Mouse (Mus musculus): ENCODE data around the gene Abhd12.

Abhd12 gene

DNA sequence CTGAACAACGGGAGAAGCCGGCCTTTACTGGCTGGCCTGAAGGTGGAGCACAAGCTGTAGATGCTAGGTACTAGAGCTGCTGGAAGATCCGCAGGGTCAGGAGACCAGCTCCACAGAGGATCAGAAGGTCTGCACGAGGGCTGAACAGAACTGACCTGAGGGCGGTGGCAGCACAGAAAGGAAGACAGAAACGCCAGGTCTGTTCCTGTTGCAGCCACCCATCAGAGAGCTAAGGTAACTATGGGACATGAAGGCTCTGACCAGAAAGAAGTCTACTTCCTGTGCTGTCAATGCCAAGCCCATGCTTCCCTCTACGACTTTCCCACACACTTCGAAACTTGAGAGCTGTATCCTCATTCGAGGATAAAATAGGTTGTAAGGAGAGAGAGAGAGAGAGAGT is 53.3 kb downstream of the Abhd12 start:
- no peak for DNase-seq (ENCODE audit: low spot score)

DNA sequence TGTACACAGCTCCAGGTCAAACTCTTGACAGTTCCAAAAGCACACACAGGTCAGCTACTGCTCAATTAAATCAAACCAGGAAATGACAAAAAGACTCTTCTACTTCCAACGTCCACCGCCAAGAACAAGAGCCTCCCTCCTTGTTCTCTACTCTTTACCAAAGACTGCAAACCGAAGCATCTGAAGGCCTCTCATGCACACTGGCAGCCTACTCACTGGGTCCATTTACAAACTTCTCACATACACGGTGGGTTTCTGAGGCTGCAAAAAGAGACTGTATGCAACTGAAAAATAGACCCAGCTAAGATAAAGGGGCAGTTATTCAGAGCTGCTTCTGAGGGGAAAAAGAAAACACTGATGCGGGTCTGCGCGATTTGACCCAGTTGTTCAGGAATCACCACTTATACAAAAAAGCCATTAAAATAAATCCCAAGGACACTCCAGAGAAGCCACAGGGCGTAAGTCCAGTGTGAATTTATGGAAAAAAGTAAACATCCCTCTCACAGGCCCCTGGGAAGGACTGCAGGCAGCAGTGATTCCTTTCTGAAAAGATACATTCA is 57.0 kb downstream of the Abhd12 start:
- no peak for DNase-seq (ENCODE audit: low spot score)

DNA sequence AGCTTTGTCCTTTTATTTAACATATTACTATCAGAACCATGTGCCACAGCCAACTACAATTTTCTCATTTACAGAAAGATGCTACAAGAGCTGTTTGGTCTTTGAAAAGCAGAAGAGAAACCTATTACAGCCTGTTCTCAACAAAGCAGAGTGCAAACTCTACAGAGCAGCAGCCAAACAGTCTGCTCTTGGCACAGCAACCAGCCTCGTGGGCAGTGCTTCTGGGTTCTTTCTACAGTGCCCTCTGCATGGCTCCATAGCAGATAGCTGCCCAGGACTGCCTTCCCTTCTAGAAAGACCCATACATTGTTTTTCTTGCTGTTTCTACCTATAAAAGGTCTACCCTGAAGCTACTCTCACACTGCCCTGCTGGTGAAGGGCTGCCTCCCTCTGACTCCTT is 59.7 kb downstream of the Abhd12 start:
- peak; percentile 65 for DNase-seq (ENCODE audit: low spot score)

DNA sequence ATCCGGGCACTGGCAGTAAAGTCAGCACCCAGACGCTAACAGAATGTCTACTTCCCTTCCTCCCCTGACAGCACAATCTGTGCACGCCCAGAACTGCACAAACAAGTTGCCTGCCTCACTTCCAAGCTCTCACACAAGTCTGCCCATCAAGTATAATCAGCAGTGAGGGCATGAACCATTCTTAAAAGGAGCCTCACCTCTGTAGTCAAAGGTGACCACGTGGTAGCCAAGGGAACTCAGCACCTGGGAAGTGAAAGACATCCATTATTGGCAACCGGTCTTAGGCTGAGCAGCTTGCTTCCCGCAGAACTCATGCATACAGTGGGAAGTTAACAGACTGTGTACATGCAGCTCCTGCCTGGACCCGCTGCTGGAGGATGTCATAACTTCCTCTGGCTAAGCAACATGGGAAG is 62.5 kb downstream of the Abhd12 start:
- DNase-seq (ENCODE audit: low spot score): peak; percentile 68

DNA sequence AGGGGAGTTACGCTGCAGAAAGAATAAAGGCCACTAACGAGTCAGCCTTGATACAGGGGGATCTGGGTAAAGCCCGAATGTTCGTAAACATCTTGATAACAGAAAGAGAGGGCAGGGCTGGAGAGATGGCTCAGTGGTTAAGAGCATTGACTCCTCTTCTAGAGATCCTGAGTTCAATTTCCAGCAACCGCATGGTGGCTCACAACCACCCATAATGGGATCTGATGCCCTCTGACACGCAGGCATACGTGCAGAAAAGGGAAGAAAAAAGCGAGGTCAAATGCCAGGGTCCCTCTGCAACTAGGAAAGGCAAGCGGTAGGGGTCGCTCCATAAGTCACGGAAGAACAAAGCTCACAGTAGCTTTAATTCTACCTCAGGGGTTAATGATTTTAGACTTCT is 63.4 kb downstream of the Abhd12 start:
- no peak for DNase-seq (ENCODE audit: low spot score)

DNA sequence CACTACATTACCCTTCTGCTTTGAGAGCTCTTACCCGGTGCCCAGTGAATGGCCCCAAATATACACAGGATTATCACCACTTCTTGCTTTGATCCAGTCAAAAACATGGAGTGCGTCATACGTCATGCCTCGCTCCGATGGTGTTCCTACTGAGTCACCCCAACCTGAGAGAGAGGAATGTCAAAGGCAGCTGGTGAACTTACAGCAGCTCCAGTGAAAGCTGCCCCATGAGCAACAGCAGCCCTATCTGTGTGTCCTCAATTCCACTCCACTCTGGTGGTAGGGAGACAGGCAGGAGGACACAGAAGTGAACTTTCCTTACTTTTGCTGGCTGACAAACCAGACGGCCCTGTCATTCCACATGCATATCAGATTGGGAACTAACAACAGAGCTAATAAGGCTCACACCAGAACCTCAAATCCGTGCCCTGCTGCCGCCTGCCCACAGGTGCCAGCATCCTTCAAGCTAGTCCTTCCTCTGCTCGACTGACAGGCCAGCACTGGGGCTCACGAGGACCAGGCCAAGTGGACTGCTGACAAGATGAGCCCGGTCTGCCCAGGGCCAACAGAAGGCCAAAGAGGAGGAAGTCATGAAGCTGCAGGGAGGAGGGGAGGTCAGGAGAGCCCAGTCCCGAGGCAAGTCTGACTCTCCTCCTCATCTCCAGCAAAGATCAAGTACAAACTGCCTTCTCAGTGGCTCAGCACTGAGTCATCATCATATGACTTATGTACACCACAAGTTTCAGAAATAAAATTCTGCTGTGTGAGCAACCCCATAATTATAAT is 64.7 kb downstream of the Abhd12 start:
- no peak for DNase-seq (ENCODE audit: low spot score)

DNA sequence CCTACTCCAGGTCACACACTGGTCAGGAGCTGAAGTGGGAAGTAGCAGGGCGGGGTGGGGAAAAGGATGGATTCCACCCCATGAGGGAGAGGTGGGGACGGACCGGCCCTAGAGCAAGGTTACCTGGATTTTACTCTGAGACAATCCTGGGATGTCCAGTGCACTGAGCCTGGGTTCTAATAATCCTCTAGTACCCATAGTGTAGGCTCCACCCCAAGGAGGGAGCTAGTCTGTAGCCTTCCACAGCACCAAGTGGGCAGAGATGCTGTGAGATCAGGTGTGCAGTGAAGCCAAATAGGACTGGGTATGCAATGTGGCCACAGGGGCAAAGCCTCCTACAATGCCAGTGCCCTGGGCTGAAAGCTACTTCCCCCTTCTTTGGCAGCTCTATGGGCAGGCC is 66.8 kb downstream of the Abhd12 start:
- no peak for DNase-seq (ENCODE audit: low spot score)

DNA sequence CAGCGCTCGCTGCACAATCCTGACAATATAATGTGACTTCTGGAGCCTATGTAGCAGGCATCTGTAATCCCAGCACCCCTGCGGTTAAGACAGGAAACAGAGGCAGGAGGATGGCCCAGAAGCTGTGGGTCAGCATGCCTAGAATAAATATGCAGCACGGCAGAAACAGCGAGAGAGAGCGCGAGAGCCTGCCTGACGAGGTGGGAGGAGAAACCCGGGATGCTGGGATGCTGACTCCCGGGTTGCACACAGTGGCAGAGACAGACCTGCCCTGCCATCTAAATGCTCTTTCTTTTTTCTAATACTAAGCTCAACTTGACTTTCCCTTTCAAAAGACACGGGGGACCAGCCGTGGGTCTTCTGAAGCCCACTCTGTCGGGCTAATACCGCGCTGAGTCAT is 67.6 kb downstream of the Abhd12 start:
- DNase-seq (ENCODE audit: low spot score): no peak

DNA sequence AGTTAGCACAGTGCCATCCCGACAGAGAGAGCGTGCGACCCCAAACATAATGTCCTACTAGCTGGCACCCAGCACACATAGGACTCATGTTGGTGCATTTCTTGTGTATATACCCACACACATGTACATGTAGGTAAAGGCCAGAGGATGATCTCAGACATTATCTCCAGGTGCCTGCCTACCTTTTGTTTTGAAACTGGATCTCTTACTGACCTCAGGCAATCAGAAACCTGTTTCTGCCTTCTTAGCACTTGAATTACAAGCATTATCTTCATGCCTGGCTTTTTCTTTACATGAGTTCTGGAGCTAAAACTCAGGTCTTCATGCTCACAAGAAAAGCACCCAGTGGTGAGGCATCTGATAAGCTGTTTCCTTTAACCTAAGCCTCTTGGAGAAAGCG is 68.6 kb downstream of the Abhd12 start:
- no peak for DNase-seq (ENCODE audit: low spot score)

DNA sequence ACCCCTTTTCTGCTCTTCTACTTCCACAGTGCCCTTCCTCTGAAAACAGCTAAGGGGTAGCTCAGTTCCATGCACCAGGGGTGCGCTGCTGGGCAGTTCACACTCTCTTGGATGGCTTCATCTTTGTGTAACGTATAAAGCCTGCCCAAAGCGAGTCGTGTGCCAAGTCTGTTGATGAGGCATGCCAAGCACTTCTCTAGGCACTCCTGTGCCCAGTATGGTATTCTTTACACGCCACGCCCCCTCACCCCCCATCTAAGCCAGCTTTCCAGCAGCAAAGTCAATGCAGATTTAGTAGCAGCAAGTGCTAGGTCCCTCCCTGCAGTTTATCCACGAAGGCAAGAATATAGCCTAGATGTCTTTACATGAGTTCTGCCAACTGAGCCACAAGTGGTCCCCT is 69.9 kb downstream of the Abhd12 start:
- DNase-seq (ENCODE audit: low spot score): no peak

DNA sequence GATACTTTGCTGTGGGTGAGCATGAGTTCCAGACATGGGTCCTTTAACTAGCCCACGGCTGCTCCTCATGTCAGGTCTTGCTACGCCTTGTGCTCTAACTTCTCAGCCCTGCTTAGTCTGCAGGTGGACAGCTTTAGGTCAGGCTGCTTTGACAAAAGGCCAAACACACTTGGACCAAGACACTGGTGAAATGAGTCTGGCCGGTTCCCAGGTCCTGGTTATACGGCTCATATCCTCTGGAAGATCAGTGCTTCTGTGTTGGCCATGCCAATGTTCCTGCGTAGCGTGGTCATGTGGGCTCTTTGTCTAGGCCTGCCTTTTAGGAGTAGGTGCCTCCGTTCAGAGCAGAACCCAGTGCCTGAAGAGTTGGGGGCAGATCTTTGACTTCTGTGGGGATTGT is 72.5 kb downstream of the Abhd12 start:
- DNase-seq (ENCODE audit: low spot score): no peak

DNA sequence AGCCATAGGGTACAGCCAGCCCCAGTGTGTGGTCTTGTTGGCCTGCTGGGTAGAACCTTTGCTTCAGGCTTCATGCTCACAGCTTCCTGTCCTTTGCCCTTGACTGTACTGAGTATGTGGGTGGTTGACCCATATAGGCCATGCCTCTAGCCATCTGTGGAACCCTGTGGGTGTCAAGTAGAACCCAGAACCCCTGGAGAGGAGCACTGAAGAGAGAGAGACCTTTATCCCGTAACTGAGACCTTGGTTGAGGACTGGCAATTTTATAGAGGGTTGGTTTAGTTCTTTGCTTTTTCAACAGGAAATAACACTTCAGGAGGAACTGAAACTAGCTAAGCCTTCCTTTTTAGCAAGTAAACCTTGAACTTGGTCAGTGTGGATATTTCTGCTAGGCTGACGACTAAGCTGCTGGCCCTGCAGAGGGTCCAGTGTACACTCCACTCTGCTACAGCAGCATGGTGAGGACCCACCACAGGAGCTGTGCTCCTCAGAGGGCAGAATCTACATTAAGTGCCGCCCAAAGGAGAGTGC is 73.6 kb downstream of the Abhd12 start:
- no peak for DNase-seq (ENCODE audit: low spot score)

DNA sequence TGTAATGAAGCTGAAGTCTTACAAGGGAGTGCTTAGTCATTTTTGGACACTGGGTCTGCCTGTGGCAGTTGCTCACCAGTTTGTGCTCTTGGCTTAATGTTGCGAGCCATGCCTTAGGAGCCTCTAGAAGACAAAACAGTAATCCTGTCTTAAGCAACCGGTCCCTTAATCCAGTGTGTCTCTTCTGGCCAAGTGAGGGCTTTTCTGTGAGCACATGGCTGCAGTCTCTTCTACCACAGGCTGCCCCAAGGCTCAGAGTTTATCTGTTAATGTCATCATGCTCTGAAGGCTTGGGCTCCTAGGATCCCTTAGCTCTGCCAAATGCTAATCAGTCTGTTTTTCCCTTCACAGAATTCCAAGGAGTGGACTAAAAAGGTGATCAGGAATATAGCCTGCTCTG is 74.5 kb downstream of the Abhd12 start:
- no peak for DNase-seq (ENCODE audit: low spot score)

DNA sequence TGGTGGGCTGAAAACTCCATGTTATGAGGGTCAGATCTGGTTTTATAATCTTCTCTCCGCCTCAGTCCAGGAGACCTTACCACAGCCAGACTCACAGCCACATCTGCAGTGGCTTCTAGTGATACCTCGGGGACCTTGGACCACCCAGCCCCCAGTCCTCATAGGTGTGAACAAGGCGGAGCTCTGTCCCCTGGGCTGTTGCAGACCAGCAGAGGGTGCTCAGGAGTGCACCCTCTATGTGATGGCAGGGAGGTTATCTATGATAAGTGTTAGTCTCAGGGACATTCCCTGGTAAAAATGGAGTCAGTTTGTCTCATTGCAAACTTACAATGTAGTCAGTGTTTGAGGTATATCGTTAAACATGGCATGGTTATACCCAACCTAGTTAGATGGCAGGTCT is 75.9 kb downstream of the Abhd12 start:
- no peak for DNase-seq (ENCODE audit: low spot score)

DNA sequence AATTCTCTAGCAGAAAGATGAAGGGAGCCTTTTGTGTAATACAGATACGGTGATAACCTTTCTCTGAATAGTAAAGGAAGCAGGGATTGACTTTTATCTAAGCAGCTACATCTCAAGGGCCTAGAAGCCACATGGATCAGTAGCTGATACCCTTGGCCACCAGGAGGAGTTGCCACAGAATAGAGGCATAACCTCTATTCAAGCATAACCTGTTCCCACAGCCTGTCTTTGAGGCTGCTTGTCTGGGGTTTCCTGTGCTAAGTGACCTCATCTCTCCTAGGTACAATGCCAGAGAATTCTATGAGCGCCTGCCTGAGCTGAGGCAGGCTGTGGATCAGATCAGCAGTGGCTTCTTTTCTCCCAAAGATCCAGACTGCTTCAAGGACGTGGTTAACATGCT is 76.4 kb downstream of the Abhd12 start:
- DNase-seq (ENCODE audit: low spot score): no peak

DNA sequence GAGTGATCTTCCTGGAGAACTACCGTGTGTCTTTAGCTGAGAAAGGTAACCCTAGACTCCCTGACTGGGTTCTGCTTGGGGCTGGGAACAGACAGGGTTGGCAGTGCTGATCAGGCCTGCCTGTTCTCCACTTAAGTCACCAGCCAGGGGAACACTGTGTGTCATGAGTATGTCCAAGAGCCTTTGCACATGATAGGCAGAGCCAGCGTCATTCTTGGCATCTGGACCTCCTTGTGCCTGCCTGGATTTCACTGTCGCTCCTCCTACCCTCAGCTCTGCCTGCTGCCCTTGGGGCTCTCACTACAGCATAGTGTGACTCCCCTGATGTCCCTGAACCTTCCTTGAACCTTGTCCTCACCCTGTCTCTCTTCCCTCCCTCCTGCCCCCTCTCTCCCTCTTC is 78.1 kb downstream of the Abhd12 start:
- no peak for DNase-seq (ENCODE audit: low spot score)

DNA sequence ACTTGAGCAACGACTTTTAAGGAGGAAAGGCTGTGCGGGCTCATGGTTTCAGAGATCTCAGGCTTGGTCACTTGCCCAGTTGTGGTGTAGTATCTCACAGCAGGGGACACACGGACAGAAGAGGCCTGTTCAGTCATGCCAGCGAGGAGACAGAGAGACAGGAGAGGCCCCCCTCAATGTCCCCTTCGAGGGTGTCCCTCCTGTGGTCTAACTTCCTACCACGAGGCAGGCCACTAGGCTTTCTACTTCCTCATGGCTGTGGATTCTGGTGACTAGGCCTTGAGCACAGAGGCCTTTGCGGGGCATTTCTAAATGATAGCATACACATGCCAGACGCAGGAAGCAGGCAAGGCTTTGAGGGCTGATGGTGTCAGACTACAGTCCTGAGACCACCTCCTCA is 81.6 kb downstream of the Abhd12 start:
- no peak for DNase-seq (ENCODE audit: low spot score)

DNA sequence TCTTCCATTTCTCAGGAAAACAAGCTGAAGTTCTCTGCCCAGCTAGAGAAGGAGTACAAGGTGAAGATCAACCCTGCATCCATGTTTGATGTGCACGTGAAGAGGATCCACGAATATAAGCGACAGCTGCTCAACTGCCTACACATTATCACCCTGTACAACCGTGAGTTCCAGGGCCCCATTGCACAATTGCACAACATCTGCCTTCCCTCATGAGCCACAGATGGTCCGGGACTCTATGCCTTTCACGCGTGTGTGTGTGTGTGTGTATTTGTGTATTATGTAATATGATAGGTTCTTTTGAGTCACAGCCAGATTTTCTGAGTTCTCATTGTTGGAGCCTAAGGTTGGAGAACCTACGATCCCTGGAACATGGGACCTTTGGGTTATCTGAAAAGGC is 83.8 kb downstream of the Abhd12 start:
- DNase-seq (ENCODE audit: low spot score): no peak

DNA sequence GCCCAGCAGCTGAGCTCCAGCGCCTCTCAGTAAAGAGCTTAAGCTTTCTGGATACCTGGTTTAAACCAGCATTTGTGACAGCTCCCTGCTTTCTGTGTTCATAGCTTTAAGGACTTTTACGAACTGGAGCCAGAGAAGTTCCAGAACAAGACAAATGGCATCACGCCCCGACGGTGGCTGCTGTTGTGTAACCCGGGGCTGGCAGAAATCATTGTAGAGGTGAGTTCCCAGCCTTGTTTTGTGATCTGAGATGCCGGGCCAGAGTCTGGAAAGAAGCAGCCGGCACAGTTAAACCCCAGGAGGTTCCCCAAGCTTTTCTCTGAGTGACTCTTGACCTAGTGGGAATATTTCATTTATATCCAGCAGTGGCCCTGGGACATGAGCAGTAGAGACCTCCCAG is 85.8 kb downstream of the Abhd12 start:
- DNase-seq (ENCODE audit: low spot score): no peak

DNA sequence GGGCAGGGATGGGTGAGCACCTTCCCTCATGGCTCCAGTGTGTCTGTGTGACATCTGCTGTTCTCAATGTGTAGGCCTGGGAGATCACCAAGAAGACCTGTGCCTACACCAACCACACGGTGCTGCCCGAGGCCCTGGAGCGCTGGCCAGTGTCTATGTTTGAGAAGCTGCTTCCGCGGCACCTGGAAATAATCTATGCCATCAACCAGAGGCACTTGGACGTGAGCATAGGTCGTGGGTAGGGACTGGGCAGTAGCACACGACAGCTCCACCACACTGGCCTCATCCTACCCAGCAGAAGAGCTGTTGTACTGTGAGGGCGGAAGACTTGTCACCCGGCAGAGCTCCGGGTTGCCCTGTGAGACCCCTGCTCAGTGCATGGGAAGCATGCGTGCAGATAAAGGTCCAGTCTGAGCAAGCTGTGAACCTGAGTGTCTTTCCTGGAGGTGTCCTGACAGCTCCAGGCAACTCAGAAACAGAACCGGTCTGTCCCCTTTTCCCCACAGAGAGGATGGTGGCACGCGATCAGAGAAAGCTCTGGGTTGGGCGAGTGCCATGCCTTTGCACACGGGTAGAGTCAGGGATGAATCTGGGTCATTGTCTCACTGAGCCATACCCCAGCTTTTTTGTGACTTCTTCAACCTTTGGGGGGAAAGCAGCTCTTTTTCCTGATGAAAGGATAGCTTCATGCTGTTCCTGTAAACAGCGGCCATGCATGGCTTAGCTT is 87.7 kb downstream of the Abhd12 start:
- no peak for DNase-seq (ENCODE audit: low spot score)

DNA sequence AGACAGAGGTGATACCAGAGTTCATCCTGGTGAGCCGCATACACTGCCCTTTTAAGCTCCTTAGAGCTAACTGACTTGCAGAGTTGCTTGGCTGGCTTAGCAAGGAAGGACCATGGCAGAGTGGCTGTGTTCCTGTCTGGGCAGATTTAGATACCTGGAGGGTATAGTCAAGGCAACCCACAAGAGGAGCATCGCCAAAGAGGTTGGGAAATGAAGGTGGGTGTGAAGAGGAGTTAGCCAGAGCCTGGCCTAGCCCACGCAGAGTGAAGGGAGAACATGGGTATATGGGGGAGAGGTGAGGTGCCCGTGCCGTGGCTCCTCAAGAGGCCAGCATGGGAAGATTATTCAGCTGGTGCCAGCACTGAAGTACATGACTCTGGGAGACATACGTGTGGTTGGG is 91.7 kb downstream of the Abhd12 start:
- no peak for DNase-seq (ENCODE audit: low spot score)

DNA sequence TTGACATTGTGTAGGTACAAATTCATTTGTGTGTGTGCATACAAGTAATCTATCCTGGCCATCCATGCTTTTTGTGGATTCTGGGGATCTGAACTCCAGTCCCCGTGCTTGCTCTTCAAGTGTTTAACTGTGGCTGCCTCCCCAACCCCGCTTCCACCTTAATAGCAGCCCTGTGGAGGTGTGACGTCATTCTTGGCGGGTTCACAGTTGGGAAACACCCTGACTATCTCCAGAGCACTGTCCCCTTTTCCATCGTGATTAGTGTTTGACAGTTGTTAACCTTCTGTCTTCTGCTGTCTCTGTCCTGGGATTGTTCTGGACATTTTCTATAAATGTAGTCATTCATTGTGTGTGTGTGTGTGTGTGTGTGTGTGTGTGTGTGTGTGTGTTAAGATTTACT is 93.9 kb downstream of the Abhd12 start:
- no peak for DNase-seq (ENCODE audit: low spot score)

DNA sequence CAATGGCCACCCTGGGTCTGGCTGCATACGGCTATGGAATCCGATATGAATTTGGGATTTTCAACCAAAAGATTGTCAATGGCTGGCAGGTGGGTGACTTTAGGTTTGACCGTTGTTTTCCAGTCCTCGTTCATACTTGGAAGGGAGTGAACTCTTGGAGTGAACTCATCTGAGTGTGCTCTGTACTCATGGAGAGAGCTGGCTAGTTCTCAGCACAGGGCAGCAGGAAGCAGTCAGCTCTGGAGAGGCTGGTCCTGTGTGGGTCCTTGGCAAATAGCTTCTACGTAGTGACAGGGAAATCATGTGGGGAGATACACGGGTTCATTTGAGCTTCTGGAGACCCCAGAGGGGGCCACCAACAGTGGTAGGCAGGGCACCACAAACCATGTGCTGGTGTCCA is 95.7 kb downstream of the Abhd12 start:
- DNase-seq (ENCODE audit: low spot score): no peak
